Comparison of ENCODE assay signal across 24 mouse cellular contexts in genomic region chr16:86718982-86719771, GRCm38 (mm10).
DNase-seq lines count a peak whose midpoint lies in the region; ATAC-seq and TF ChIP-seq lines count a peak whose summit lies in the region.
"Had no signal": no experiment of that assay in that cellular context is flagged by ENCODE, and none has a peak within 500 bp of the region (broad histone marks: within the 10 kb centered on the region; RNA-seq: fewer than 3 reads in every experiment).

No protein-coding gene starts in this region.

- H3K4me1 ChIP-seq in heart, embryonic 13.5 days, result peaks cover 9% of the 10 kb centered on the region
- no peaks in the 10 kb centered on the region; the same call in 1 of the 2 replicates for H3K4me1 ChIP-seq in heart, adult 2 months (ENCODE audit: control insufficient read depth, insufficient read depth, low read length)
- no peaks in the 10 kb centered on the region for H3K4me1 ChIP-seq in liver, adult 2 months (ENCODE audit: control insufficient read depth, insufficient read depth, low read length)
- H3K4me1 ChIP-seq in liver, embryonic 11.5 days (replicated peaks; ENCODE audit: control insufficient read depth, insufficient read depth, low read length), result no peaks in the 10 kb centered on the region
- H3K4me1 ChIP-seq: forebrain, embryonic 10.5 days; hindbrain, embryonic 13.5 days; limb, embryonic 15.5 days; stomach, embryonic 15.5 days had no signal

- no peaks in the 10 kb centered on the region for H3K36me3 ChIP-seq in heart, embryonic 13.5 days
- no peaks in the 10 kb centered on the region for H3K36me3 ChIP-seq in heart, adult 2 months (ENCODE audit: control insufficient read depth, insufficient read depth, low read length)
- H3K36me3 ChIP-seq in liver, adult 2 months (ENCODE audit: control insufficient read depth, insufficient read depth, low read length), result no peaks in the 10 kb centered on the region
- no peaks in the 10 kb centered on the region for H3K36me3 ChIP-seq in liver, embryonic 11.5 days (ENCODE audit: control insufficient read depth, insufficient read depth, low read length)
- H3K36me3 ChIP-seq: forebrain, embryonic 10.5 days; hindbrain, embryonic 13.5 days; limb, embryonic 15.5 days; stomach, embryonic 15.5 days had no signal

- H3K27me3 ChIP-seq in heart, embryonic 13.5 days (replicated peaks), result no peaks in the 10 kb centered on the region
- no peaks in the 10 kb centered on the region for H3K27me3 ChIP-seq in heart, adult 2 months (ENCODE audit: control insufficient read depth, insufficient read depth, low read length)
- H3K27me3 ChIP-seq in liver, adult 2 months (ENCODE audit: control insufficient read depth, insufficient read depth, low read length), result no peaks in the 10 kb centered on the region
- no peaks in the 10 kb centered on the region for H3K27me3 ChIP-seq in liver, embryonic 11.5 days (replicated peaks; ENCODE audit: control insufficient read depth, insufficient read depth, low read length)
- H3K27me3 ChIP-seq: hindbrain, embryonic 13.5 days; limb, embryonic 15.5 days; stomach, embryonic 15.5 days had no signal

- no peak for DNase-seq in heart, adult 2 months
- peak; percentile 6 for DNase-seq in liver, adult 2 months (ENCODE audit: extremely low read depth, low read depth, low spot score)
- no peak for DNase-seq in liver, embryonic 11.5 days (ENCODE audit: low spot score)
- DNase-seq in embryo, embryonic 10.5 days (ENCODE audit: low spot score), result peak; percentile 65
- DNase-seq in gastrocnemius, postnatal 4 days (ENCODE audit: low spot score in 2 of 2), result no peak
- DNase-seq in layer of hippocampus, adult 9-11 months, result no peak
- DNase-seq: cerebellum, adult 18-20 months; cerebellum, postnatal 25 days; gastrocnemius, postnatal 10 days; heart, adult 18-20 months; kidney, adult 2 months; kidney, postnatal 10 days; left cerebral cortex, postnatal 4 days; right cerebral cortex, postnatal 4 days; thymus, postnatal 25 days had no signal

- no peak for TF ChIP-seq EP300 in heart, adult 2 months (IDR thresholded peaks at IDR 0.05; ENCODE audit: insufficient read depth, low read depth, low read length)

- no peak overlapping the region for H3K9ac ChIP-seq in heart, embryonic 13.5 days
- no peak overlapping the region for H3K9ac ChIP-seq in heart, adult 2 months (ENCODE audit: low read depth, low read length)
- no peak overlapping the region for H3K9ac ChIP-seq in liver, adult 2 months (ENCODE audit: low read depth, low read length)
- no peak overlapping the region for H3K9ac ChIP-seq in liver, embryonic 11.5 days (ENCODE audit: low read depth, low read length)
- H3K9ac ChIP-seq: hindbrain, embryonic 13.5 days; limb, embryonic 15.5 days; stomach, embryonic 15.5 days had no signal

- no peaks in the 10 kb centered on the region for H3K79me2 ChIP-seq in heart, adult 2 months (replicated peaks; ENCODE audit: control insufficient read depth, insufficient read depth, low read length)
- H3K79me2 ChIP-seq in liver, adult 2 months (ENCODE audit: control insufficient read depth, insufficient read depth, low read length), result no peaks in the 10 kb centered on the region

- peak; percentile 46; the same call in 1 of the 2 replicates for ATAC-seq in heart, embryonic 13.5 days (ENCODE audit: extremely low read depth, insufficient number of reproducible peaks, low FRiP score, low TSS enrichment)
- ATAC-seq in liver, embryonic 11.5 days (replicated peaks; ENCODE audit: low FRiP score), result no peak
- peak; percentile 19 for ATAC-seq in activated CD4-positive, CD25-positive, alpha-beta regulatory T cell, adult 4 months
- ATAC-seq: forebrain, embryonic 16.5 days; lung, postnatal 0 days had no signal

- intact Hi-C loops in heart, adult 2 months (cut with DNase I), result no loop called here

- TF ChIP-seq POLR2A in heart, adult 2 months (IDR thresholded peaks at IDR 0.05; ENCODE audit: insufficient read depth, low read depth, low read length), result no peak
- no peak for TF ChIP-seq POLR2A in liver, adult 2 months (IDR thresholded peaks at IDR 0.05; ENCODE audit: extremely low read depth, insufficient read depth, low read length)

- no peak for TF ChIP-seq CTCF in heart, adult 2 months (IDR thresholded peaks at IDR 0.05)
- TF ChIP-seq CTCF in liver, adult 2 months (IDR thresholded peaks at IDR 0.05; ENCODE audit: low read depth, low read length), result no peak

- H3K4me3 ChIP-seq in heart, embryonic 13.5 days, result no peak overlapping the region
- no peak overlapping the region for H3K4me3 ChIP-seq in heart, adult 2 months
- no peak overlapping the region for H3K4me3 ChIP-seq in liver, adult 2 months (ENCODE audit: insufficient read depth, low read depth, low read length)
- H3K4me3 ChIP-seq in liver, embryonic 11.5 days (ENCODE audit: low read depth, low read length), result no peak overlapping the region
- H3K4me3 ChIP-seq: forebrain, embryonic 10.5 days; hindbrain, embryonic 13.5 days; limb, embryonic 15.5 days; stomach, embryonic 15.5 days had no signal

- peak overlapping the region; percentile 45 for H3K27ac ChIP-seq in heart, embryonic 13.5 days (replicated peaks)
- no peak overlapping the region for H3K27ac ChIP-seq in heart, adult 2 months
- no peak overlapping the region for H3K27ac ChIP-seq in liver, adult 2 months (replicated peaks; ENCODE audit: insufficient read depth, low read depth, low read length)
- no peak overlapping the region for H3K27ac ChIP-seq in liver, embryonic 11.5 days (ENCODE audit: low read depth, low read length)
- H3K27ac ChIP-seq: forebrain, embryonic 10.5 days; hindbrain, embryonic 13.5 days; limb, embryonic 15.5 days; stomach, embryonic 15.5 days had no signal

- H3K9me3 ChIP-seq in heart, embryonic 13.5 days, result 0 out of 2 replicates have a peak, but pooled peaks cover 5% of the 10 kb centered on the region
- H3K9me3 ChIP-seq in liver, embryonic 11.5 days (ENCODE audit: control insufficient read depth, low read length), result no peaks in the 10 kb centered on the region
- H3K9me3 ChIP-seq: forebrain, embryonic 10.5 days; hindbrain, embryonic 13.5 days; limb, embryonic 15.5 days; stomach, embryonic 15.5 days had no signal

- WGBS in heart, embryonic 13.5 days, result 15% methylated on average over 5 of the region's 5 CpGs
- WGBS in heart, adult 2 months, result 41% methylated on average over 5 of the region's 5 CpGs
- WGBS in liver, adult 2 months, result 54% methylated on average over 5 of the region's 5 CpGs
- WGBS in liver, embryonic 11.5 days, result 24% methylated on average over 5 of the region's 5 CpGs

- no peak overlapping the region for H3K4me2 ChIP-seq in heart, embryonic 13.5 days
- H3K4me2 ChIP-seq in liver, embryonic 11.5 days, result no peak overlapping the region
- H3K4me2 ChIP-seq: hindbrain, embryonic 13.5 days; limb, embryonic 15.5 days; midbrain, embryonic 11.5 days; stomach, embryonic 15.5 days had no signal

Comparison
In these comparisons a context has a peak if more than half of its experiments do, and no peak if none do; other contexts are left out.
1. DNase-seq: peak in liver, adult 2 months (single experiment) and embryo, embryonic 10.5 days (single experiment); none in heart, adult 2 months (0 of 2), liver, embryonic 11.5 days (single experiment), gastrocnemius, postnatal 4 days (0 of 2) and layer of hippocampus, adult 9-11 months (single experiment).